Mouse (Mus musculus): ENCODE measurements at regions not wholly inside any gene's neighbourhood (a gene's known extent, or its start where the extent isn't known, plus 50 kb on each side); places are given as distances from the start of the nearest gene placed in this dataset.

DNA sequence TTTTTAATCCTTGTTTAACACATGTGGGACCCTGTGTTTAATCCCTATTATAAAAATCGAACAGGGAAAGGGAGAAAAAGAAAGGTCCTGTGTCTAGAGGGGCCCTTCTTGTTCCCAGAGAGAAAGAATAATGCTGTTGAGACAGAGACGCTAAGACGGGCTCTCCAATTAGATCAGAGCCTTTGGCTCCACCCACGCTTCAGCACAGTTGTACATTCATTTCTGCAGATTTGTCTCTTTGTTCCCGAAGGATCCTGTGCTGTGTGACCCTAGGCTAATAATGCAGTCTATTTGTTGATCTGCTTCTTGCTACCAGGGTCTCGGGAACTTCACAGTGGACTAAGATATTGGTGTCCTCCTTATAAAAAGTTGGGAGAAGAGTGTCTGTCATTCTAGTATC lies 92.0 kb downstream of the Cdc5l start:
- DNase-seq (ENCODE audit: low read depth in 2 of 2, low spot score in 2 of 2) = no peak

DNA sequence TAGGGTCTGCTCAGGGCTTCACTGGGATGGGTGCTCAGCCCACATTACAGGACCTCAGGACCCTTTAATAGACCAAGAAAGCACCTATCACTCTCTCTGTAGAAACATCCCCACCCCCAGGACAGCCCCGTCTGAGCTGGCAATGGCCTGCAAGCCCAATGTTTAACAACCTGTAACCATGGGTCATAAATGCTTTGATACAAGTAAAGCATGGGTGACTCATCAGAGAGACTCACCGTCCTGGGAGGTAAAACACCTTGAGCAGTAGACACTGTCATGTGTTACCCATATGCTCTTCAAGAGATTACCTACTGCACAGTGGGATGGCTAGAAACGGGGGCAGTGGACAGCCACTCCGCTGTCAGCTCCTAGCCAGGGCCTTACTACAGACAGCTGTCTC lies 92.7 kb downstream of the Cdc5l start:
- no peak for DNase-seq (ENCODE audit: low read depth in 2 of 2, low spot score in 2 of 2)

DNA sequence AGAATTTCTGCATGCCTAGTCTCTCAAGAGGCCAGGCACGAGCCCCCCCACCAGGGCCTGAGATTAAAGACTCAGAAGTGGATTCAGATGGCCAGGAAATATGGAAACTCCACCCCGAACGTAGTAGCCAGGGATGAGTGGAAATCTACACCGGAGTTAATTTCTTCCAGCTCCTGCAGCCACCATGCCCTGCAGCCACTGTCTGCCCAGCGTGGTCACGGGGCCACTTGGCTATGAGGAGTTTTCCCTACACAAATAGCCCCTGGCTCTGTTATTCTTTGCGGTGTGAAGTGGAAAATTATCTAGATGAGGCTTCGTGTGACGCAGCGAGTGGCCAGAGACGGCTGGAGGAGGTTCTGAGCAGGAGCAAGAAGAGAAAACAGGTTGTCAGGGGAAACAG lies 94.3 kb downstream of the Cdc5l start:
- DNase-seq (ENCODE audit: low read depth in 2 of 2, low spot score in 2 of 2) = no peak

DNA sequence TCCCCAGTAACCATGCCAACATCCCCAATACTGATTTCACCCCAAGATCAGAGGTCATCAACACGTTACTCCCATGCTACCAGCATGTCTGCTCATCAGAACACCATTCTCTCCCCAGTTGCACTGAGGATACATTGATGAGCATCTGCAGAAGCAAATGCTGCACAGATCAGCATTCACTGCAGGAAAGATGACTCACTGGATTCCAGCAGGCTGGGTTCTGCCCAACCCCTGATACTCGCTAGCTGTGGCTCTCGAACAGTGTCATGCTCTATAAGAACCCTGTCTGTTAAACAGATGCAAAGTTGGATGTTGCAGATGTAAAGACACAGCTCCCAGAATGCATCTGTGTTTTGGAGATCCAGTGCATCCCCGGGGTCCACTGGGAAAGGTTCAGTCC lies 95.5 kb downstream of the Cdc5l start:
- no peak for DNase-seq (ENCODE audit: low read depth in 2 of 2, low spot score in 2 of 2)

DNA sequence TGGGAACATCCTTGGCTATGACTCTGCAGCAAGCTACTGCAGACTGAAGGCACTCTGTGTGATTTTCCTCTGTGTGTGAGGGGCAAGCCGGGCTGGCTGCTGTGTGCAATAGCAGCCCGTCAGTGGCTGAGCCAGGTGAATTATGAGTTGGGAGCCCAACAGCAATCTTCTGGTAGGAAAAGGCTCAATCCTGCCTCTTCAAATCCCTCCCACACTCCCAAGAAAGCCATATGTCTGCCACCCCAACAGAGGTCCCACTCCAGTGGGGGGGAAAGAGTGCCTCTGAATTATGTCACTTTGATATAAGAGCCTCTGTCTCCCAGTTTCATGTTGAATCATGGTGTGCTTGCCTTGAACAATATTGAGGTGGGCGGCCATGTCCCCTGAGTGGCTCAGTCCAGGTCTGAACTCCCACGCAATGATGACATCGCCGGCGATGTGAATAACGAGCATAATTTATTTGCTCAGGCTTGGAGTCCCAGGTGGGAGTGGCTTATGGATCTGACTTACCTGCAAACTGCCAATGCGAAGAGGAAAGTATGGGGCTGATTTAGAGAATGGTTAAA lies 97.9 kb downstream of the Cdc5l start:
- DNase-seq (ENCODE audit: low read depth in 2 of 2, low spot score in 2 of 2) = no peak

DNA sequence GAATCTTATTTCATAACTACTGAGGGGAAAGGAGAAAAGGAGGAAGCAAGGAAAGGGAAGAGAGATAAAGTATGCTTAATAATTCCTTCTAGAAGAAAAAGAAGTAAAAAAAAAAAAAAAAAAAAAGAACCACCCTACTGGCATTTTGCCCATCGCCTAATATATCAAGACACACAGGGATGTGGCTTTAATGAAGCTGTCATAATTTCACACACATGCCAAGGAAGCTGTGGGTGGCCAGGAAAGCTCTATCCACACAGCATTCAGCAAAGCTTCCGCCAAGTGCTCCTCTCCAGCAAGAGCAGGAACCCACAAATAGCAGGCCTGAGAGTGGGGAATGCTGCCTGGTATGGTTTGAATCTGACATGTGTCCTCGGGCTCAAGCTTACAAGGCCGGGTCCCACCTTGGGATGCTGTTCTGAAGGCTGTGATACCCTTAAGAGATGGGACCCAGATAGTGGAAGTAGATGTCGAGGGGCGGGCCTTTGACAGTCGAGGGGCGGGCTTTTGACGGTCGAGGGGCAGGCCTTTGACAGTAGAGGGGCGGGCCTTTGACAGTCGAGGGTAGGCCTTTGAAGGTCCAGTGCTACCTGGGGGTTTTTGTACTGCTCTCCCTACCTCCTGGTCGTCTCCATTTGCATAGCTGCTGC lies 98.7 kb downstream of the Cdc5l start:
- DNase-seq (ENCODE audit: low read depth in 2 of 2, low spot score in 2 of 2) = no peak

DNA sequence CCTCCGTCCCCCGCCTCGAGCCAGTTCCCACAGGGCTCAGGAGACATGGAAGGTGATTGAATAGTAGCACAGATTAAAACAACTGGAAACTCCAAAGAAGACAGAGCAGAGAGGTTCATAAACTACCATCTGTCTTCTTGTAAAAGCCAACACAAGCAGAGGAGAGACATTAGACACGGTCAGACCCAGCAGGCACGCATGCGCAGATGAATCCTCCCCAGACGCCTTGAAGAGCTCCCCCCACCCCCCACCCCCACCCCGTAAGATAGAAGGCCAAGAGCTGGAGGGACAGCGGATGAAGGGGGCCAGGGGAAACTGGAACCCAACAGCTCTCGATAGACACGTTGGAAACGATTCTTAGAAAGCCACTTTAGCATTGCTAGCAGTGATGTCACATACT lies 101.2 kb downstream of the Cdc5l start:
- DNase-seq (ENCODE audit: low read depth in 2 of 2, low spot score in 2 of 2) = no peak

DNA sequence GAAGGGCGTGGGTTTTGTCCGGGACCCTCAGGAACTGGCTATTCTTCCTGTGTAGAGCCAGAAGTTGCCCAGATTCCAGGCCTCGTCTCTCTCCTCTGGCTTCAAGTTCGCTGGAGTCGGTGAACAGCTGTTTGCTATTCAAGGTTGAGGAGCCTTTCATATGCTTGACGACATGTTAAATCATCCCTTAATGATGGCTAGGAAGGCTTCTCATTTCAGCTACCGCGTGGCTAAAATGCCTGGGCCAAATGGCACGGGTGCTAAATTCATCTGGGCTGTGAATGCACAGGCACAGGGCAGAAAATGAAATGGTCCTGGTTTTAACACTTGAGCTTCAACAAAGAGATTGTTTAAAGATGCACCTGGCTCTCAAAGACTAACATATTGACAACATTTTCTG lies 104.3 kb downstream of the Cdc5l start:
- no peak for DNase-seq (ENCODE audit: low read depth in 2 of 2, low spot score in 2 of 2)

DNA sequence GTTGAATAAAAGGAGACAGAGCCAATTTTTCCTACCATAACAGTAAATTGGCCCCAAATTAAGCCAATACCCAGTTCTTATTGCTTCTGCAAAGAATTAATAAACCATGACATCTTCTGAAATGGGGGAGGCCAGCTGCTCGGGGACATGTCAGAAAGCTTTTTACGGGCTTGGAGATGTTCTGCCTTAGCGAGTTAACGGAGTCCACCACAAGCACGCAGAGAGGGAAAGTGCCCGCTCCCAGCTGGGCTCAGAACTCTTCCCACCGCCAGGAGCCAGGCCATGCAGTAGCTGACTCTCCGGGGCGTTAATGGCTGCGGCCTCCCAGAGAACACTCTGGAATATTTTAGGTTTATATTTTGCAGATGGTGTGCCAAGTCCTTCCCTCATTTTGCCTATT lies 106.8 kb downstream of the Cdc5l start:
- no peak for DNase-seq (ENCODE audit: low read depth in 2 of 2, low spot score in 2 of 2)

DNA sequence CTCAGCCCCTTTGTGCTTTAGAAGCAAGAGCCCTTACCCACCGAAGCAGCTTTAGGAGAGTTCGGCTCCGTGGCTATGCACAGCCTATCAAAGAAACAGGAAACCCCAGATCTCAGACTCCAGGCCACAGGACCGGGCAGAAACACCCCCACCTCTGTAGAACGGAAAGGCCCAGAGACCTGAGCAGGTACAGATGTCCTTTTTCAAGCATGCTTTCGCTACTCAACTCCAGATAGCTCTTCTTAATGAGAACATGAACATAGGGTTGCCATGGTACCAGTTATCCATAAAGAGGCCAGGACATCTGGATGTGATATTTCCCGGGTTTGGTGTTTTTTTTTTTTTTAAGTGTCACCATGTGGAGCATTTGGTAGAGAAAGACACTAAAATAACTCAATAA lies 107.4 kb downstream of the Cdc5l start:
- no peak for DNase-seq (ENCODE audit: low read depth in 2 of 2, low spot score in 2 of 2)

DNA sequence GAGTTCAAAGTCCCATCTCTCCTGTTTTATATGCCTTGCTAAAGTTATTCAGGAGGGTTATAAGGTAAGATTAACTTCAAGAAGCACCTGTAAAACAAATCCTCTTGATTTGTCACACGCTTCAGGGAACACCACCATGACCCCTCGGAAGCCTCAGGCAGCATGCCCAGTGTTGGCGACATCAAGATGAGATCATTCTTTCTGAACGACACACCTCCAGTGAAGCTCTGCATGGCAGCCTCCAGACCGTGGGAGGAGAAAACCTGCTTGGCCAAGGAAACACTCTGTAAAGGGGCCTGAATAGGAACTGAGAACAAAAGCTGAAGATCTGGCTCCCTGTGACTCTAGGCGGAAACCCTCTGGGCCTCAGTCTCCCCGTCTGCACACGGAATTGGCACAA lies 110.7 kb downstream of the Cdc5l start:
- DNase-seq (ENCODE audit: low read depth in 2 of 2, low spot score in 2 of 2) = no peak

DNA sequence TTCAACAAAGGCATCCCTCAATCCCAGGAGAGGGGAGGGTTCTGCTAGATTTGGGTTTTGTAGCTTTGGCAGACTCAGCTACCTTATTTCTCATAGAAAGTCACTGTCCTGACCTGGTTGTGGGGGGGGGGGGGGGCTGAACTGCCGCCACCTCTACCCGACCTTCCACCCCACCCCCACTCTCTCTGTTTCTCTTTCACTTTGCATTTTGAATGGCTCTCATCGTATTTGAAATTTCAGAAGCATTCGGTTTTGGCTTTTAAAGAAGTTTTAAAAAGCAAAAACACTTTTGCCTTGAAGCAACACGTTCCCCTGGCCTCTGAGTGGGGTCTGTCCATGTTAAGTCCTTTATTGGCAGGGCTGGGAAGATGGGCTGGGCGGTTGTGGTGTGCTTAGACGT lies 113.5 kb downstream of the Cdc5l start:
- no peak for DNase-seq (ENCODE audit: low read depth in 2 of 2, low spot score in 2 of 2)

DNA sequence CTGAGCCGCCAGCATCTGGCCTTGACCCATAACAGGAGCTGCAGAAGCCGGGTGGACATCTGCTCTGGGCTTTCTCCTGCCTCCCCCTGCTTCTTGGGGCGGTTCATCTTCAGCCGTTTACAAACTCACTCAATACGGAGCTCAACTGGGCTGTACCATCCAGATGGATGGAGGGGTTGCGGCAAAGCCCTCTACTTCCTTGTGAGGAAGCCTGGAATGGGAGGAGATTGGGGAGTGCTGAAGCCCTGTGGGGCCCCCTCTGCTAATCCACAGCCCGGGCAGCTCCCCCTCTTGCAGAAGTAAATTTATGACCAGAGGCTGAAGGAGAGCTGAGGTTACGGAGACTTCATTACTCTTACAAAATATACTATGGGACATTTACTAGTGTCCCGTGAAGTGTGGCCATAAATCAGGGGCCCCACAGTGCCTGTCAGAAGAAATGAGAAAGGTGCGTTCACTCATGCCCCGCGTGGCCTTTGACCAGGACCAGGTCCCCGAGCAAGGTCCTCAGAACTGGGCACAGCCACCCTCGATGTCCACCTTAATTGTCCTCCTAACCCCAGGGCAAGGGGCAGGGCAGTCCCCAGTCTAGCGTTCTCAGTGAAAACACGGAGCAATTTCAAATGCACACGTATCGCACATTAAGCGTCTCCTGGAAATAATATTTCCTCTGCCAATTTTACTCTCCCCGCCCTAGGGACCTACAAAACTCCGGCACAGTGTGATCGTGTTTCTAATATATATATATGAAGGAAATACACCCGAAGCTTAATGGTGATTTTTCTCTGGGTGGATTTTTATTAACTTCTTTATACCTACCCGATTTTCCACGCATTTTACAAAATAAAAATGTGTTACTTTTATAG lies 115.1 kb downstream of the Cdc5l start:
- no peak for DNase-seq (ENCODE audit: low read depth in 2 of 2, low spot score in 2 of 2)

DNA sequence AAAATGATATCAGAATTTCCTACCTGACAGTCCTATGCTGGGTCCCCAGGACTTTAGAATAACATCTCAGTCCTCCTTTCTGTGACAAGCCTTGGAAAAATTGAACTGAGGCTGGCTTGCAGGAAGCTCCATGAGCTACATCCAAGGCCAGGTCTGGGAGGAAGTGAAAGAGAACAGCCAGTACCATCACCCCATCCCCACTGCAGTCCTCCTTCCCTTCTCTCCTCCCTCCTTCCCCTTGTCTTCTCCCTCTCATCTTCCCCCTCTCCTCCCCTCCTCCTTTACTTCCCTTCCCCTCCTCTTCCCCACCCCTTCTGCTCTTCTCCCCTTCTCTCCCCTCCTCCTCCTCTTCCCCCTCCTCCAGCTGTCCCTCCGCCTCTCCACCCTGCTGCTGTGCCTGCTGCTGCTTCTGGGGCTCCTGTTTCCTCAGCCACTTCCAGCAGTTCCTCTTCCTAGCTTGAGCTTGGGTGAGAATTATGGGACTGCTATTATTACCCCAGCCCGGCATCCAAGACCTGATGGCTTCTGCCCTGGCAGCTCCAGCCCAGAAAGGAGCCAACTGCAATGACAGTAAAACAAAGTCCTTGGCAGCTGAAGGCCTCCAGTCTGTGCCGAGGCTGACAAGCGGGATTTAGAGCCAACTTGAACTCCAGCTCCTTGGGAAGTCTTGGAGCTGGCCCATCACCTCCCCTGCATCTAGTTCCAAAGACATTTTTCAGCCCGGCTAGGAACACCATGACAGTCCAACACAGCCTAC lies 120.8 kb downstream of the Cdc5l start:
- DNase-seq (ENCODE audit: low read depth in 2 of 2, low spot score in 2 of 2) = no peak

DNA sequence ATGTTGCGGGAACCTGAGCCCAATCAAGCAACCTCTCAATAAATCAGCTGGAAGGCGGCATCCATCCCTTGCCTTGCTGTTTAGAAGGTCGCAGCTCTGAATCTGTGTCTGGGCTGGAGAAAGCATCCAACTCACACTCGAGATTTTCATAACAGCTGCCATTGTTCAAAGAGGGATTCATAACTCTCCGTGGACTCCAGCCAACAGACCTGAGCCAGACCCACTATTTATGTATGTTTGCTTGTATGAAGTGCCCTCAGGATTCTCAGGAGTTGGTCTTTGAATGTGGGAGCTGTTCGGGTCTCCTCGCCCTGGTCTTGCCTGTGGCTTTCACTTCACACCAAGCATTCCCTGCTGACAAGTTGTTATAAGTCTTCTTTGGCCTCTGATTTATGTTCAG lies 127.0 kb downstream of the Cdc5l start:
- no peak for DNase-seq (ENCODE audit: low read depth in 2 of 2, low spot score in 2 of 2)

DNA sequence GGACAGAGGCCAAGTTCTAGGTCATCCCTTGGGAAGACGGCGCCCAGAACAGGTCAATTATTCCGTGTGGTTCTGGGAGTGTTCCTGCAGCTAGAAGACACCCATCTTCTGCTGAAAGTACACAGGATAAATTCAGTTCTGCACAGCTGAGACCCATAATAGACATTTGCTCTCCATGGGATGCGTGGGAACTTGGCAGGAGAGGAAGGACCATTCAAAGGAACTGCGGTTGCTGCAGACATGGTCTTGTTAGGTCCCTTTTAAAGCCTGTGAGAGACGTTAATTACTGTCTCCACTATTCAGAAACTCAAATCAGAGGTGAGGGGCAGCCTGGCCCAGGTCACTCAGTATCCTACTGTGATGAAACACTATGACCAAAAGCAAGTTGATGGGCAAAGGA lies 130.4 kb downstream of the Cdc5l start:
- DNase-seq (ENCODE audit: low read depth in 2 of 2, low spot score in 2 of 2) = no peak

DNA sequence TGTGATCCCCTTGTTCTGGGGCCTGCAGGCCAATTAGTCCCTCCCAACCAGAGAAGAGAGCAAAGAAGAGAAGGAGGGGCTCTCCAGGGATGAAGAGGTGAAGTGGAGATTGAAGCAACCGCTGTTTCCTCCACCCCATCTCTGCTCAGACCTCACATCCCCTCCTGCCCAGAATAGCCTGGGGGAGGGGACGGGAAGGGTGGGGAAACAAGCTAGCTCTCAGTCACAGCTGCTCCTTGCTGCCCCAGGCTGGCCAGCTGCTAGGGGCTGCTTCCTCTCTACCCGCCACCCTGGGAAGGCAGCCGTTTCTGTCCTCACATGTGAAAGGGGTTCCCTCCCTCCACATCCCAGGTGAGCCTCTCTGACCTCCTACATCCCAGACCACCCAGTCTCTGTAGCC lies 135.2 kb downstream of the Cdc5l start:
- no peak for DNase-seq (ENCODE audit: low read depth in 2 of 2, low spot score in 2 of 2)

DNA sequence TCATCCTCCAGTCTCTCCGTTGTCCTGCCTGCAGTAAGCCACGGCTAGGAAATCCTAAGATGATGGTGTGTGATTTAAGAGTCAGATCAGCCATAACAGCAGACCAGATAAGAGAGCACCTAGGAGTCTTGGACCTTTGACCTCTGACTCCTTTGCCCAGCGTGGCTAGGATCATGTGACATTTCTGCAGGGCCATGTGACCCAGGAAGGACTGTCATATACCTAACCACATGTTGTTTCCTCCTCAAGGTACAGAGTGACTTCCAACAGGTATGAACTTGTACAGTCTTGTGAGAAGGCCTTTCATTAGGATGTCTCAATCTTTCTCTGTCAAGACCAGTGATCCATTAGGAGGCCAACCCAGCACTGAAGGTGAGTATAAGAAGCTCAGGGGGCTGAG lies 135.7 kb downstream of the Cdc5l start:
- no peak for DNase-seq (ENCODE audit: low read depth in 2 of 2, low spot score in 2 of 2)

DNA sequence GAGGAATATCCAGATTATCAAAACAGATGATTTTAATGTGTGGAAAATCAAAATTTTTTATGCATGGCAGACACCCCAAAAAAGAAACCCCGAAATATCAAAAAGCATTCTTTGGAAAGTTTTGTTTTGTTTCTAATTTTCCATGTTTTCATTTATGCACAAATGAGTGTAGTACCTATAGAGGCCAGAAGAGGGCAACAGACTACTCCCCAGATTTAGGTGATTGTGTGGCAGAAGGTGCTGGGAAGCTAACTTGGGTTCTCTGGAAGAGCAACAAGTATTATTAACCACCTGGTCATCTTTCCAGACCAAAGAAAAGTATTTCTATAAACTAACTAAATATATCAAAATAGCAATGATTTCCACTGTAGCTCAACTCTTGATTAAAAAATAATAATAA lies 137.2 kb downstream of the Cdc5l start:
- no peak for DNase-seq (ENCODE audit: low read depth in 2 of 2, low spot score in 2 of 2)

DNA sequence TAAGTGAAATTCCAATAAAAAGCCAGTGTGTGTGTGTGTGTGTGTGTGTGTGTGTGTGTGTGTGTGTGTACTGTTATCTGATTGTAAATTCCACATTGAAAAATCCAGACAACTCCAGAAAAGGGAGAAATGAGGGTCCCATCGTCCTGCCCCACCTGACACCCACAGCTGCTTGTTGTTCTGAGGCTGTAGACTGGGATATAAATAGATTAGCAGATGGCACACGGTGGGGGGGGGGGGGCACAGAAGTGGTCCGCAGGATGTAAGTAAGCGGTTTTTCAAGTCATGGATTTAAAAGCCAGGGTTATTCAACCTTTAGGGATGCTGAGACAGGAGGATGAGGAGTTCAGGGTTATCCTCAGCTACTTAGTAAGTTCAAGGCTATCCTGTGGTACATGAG lies 138.7 kb downstream of the Cdc5l start:
- DNase-seq (ENCODE audit: low read depth in 2 of 2, low spot score in 2 of 2) = no peak

DNA sequence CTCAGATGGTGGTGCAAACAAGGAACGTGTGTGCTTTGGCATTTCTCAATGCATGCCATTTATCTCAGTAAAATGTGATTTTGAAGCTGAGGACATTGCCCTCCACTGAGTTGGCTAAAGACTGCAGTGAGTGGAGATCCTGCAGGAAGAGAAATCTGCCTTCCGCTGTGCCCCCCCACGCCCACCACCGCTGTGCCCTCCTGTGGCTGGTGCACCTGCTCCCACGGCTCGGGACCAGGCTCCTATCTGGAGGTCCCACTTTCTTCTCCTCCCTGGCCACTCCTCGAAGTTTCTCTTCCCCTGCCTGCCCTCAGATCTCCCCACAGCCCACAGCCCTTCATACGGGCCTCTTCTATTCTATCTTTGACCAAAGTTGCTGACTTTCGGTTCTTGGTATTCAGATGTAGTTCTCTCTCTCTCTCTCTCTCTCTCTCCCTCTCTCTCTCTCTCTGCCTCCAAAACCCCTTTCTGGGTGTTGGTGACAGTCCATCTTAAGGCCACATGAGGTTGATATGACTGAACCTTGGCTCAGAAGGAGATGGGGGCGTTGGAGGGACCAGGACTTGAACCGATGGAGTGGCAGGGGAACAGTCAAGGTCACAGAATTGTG lies 139.2 kb downstream of the Cdc5l start:
- DNase-seq (ENCODE audit: low read depth in 2 of 2, low spot score in 2 of 2) = no peak
